Mouse (Mus musculus): ENCODE measurements around the gene Selenom. TPM values are rescaled to one million over a fixed set of nuclear protein-coding genes. Genes with fewer than 3 reads are reported as not detected.

Selenom gene
- total and polyA plus RNA-seq, 3 experiments = not detected

DNA sequence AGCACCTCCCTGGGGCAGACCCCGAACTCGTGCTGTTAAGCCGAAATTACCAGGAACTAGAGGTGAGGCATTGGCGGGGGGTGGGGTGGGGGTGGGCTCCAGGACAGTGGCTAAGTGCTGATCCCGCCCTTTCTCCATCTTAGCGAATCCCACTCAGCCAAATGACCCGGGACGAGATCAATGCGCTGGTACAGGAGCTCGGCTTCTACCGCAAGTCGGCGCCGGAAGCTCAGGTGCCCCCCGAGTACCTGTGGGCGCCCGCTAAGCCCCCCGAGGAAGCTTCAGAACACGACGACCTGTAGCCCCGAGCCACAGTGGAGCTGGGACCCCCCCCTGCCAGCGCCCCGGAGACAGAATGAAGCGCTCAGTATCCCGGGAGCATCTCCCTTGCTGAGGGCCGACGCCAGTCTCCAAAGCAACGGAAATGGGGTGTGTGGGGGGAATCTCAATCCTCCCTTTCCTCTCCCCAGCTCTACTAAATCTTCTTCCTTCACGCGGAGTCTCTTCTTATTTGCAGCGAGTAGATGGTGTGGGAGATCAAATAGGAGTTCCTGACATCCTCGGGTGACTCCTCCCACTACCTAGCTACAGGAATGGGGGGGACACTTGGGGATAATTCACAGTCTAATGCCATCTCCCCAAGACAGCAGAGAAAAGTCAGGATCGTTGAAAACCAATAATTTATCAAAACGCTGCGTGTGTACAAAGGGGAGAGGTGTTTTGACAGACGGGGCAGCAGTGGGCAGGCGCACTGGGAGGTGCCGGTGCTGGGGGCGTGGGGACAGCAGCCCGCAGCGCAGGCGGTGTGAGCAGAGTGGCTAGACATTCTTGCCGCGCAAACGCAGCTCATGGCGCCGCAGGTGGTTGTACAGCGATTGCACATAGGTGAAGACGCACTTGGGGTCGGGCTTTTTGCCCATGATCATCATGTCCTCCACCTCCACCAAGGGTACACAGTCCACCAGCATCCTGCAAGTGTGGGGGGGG is 2.7 kb downstream of the Selenom start:
- H3K9me3 ChIP-seq (replicated peaks) = no peaks in the 10 kb centered on the region
- H3K27me3 ChIP-seq (ENCODE audit: insufficient read depth, low read length) = peaks cover 6% of the 10 kb centered on the region
- ATAC-seq (ENCODE audit: extremely low read depth, insufficient number of reproducible peaks, low FRiP score, poor library complexity, severe bottlenecking) = no peak
- peaks cover 7% of the 10 kb centered on the region for H3K4me1 ChIP-seq (ENCODE audit: insufficient read depth, low read depth, low read length)
- H3K36me3 ChIP-seq (replicated peaks) = no peaks in the 10 kb centered on the region
- no peak for DNase-seq (ENCODE audit: low spot score)
- H3K4me3 ChIP-seq (ENCODE audit: low read depth, low read length) = no peak overlapping the region
- no peak for TF ChIP-seq CTCF (IDR thresholded peaks at IDR 0.05; ENCODE audit: low read depth, low read length)
- TF ChIP-seq TAL1 (conservative IDR thresholded peaks at IDR 0.05; ENCODE audit: low read depth, low read length) = no peak
- no peak for TF ChIP-seq POLR2AphosphoS5 (IDR thresholded peaks at IDR 0.05; ENCODE audit: insufficient replicate concordance, low read depth, low read length)
- TF ChIP-seq GATA1 (IDR thresholded peaks at IDR 0.05; ENCODE audit: borderline replicate concordance, low read length) = no peak
- TF ChIP-seq GATA2 (IDR thresholded peaks at IDR 0.05; ENCODE audit: borderline replicate concordance, low read depth, low read length) = no peak

DNA sequence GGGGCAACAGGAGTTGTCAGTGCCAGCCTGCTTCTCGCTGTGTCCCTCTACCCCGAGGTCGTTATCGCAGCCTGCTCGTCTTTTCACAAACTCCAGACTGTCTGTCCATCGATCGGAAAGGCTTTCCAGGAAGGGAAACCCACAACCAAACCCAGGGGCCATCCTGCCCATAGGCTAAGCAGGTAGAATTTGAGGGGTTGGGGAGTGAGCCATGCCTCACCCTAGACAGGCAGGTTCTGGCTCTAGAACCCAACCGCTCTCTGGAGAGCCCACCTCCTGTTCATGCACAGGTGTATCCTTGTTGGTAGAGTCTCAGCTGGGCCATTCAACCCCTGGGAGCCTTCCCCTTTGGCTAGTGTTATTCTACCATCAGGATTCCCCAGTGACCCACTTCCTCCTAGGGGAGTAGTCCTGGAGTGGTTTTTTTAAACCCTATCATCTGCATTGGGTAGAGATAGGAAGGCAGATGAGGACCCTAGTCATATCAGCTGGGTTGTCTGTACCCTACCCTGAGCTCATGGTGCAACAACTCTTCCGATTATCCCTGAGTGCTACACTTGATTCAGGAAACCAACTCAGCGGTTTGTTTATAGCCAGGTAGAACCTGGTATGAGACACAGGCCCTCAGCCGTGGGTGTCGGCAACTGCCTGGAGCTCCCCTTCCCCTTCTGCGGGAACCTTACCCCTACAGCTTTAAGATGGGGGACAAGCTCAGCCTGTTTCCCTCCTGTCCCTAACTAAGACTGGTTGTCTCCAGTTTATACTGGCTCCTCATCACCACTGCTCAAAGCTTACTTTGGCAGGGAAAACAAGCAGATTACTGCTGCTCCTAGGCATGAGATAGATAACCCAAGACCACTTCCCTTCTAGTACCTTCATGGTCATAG is 3.6 kb downstream of the Selenom start:
- peaks cover 7% of the 10 kb centered on the region for H3K4me1 ChIP-seq (ENCODE audit: insufficient read depth, low read depth, low read length)
- no peaks in the 10 kb centered on the region for H3K36me3 ChIP-seq (replicated peaks)
- peaks cover 6% of the 10 kb centered on the region for H3K27me3 ChIP-seq (ENCODE audit: insufficient read depth, low read length)
- H3K9me3 ChIP-seq (replicated peaks) = no peaks in the 10 kb centered on the region
- TF ChIP-seq CTCF (IDR thresholded peaks at IDR 0.05; ENCODE audit: low read depth, low read length) (no peak), POLR2AphosphoS5 (IDR thresholded peaks at IDR 0.05; ENCODE audit: insufficient replicate concordance, low read depth, low read length) (no peak), GATA2 (IDR thresholded peaks at IDR 0.05; ENCODE audit: borderline replicate concordance, low read depth, low read length) (no peak), TAL1 (conservative IDR thresholded peaks at IDR 0.05; ENCODE audit: low read depth, low read length) (no peak), GATA1 (IDR thresholded peaks at IDR 0.05; ENCODE audit: borderline replicate concordance, low read length) (no peak)
- no peak for ATAC-seq (ENCODE audit: extremely low read depth, insufficient number of reproducible peaks, low FRiP score, poor library complexity, severe bottlenecking)
- no peak for DNase-seq (ENCODE audit: low spot score)
- no peak overlapping the region for H3K4me3 ChIP-seq (ENCODE audit: low read depth, low read length)

DNA sequence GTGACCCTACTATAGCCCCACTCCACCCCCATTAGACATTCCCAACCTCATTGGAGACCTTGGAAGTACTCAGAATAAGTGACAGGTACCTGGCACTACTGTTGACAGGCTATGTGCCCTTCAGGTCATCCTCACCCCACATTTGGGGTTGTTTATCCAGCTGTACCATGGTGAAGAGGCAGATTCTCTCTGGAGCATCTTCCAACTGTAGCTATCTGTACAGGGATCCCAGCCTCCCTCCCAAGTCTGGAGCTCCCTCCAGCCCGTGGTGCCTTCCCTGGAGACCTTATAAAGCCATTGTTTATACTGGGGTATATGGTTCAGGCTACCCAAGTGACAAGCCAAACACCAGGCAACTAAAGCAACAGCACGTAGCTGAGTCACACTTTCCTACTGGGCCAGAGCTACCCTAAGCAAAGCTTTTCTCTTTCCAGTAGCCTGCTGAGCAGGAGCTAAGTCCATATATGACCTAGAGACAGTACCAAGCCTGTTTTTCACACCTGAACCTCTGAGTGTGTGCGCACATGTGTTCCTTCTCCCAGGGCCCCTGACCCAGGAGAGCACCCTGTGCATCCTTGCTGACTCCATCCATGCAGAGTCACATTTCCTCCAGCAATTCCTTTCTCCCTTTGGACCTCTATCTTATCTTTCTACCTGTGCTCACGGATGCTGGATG is 4.7 kb downstream of the Selenom start:
- Histone ChIP-seq H3K27me3 (ENCODE audit: insufficient read depth, low read length) (peaks cover 7% of the 10 kb centered on the region), H3K36me3 (replicated peaks) (no peaks in the 10 kb centered on the region), H3K4me3 (ENCODE audit: low read depth, low read length) (no peak overlapping the region), H3K4me1 (ENCODE audit: insufficient read depth, low read depth, low read length) (peaks cover 7% of the 10 kb centered on the region), H3K9me3 (replicated peaks) (no peaks in the 10 kb centered on the region)
- DNase-seq (ENCODE audit: low spot score) = no peak
- ATAC-seq (ENCODE audit: extremely low read depth, insufficient number of reproducible peaks, low FRiP score, poor library complexity, severe bottlenecking) = no peak
- TF ChIP-seq TAL1 (conservative IDR thresholded peaks at IDR 0.05; ENCODE audit: low read depth, low read length) (no peak), GATA1 (IDR thresholded peaks at IDR 0.05; ENCODE audit: borderline replicate concordance, low read length) (no peak), POLR2AphosphoS5 (IDR thresholded peaks at IDR 0.05; ENCODE audit: insufficient replicate concordance, low read depth, low read length) (no peak), CTCF (IDR thresholded peaks at IDR 0.05; ENCODE audit: low read depth, low read length) (no peak), GATA2 (IDR thresholded peaks at IDR 0.05; ENCODE audit: borderline replicate concordance, low read depth, low read length) (no peak)

DNA sequence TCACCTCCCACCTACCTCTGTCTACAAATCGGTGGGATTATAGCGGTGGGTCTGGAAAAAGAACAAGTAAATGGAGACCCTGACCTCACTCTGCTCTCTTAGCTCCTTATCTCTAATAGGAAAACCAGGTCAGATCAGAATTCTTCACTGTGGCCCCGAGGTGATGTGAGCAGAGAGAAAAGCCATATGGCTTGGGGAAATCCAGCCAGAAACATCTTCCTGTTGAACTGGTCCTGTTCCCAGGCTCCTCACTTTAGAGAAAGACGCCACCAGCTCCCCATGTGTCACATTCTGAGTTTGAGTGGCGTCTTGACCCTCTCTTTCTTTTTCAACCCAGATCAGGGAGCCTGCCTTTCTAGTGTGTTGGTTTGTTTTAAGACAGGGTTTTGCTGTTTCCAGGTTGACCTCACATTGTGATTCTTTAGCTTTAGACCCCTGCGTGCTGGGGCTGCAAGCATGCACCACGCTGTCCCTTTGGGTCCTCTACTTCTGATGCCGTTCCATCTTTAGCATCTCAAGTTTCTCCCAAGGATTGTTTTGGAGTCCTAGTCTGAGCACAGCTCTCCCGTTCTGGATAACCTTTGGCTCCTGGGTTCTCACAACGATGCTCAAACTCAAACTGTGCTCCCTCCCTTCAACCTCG is 5.4 kb downstream of the Selenom start:
- ATAC-seq (ENCODE audit: extremely low read depth, insufficient number of reproducible peaks, low FRiP score, poor library complexity, severe bottlenecking) (no peak), DNase-seq (ENCODE audit: low spot score) (no peak)
- Histone ChIP-seq H3K27me3 (ENCODE audit: insufficient read depth, low read length) (peaks cover 4% of the 10 kb centered on the region), H3K4me3 (ENCODE audit: low read depth, low read length) (no peak overlapping the region), H3K36me3 (replicated peaks) (no peaks in the 10 kb centered on the region), H3K9me3 (replicated peaks) (no peaks in the 10 kb centered on the region), H3K4me1 (ENCODE audit: insufficient read depth, low read depth, low read length) (peaks cover under 1% of the 10 kb centered on the region; the same call in 1 of the 2 replicates)
- no peak for TF ChIP-seq CTCF (IDR thresholded peaks at IDR 0.05; ENCODE audit: low read depth, low read length)
- TF ChIP-seq TAL1 (conservative IDR thresholded peaks at IDR 0.05; ENCODE audit: low read depth, low read length) = no peak
- TF ChIP-seq POLR2AphosphoS5 (IDR thresholded peaks at IDR 0.05; ENCODE audit: insufficient replicate concordance, low read depth, low read length) = no peak
- no peak for TF ChIP-seq GATA1 (IDR thresholded peaks at IDR 0.05; ENCODE audit: borderline replicate concordance, low read length)
- no peak for TF ChIP-seq GATA2 (IDR thresholded peaks at IDR 0.05; ENCODE audit: borderline replicate concordance, low read depth, low read length)

DNA sequence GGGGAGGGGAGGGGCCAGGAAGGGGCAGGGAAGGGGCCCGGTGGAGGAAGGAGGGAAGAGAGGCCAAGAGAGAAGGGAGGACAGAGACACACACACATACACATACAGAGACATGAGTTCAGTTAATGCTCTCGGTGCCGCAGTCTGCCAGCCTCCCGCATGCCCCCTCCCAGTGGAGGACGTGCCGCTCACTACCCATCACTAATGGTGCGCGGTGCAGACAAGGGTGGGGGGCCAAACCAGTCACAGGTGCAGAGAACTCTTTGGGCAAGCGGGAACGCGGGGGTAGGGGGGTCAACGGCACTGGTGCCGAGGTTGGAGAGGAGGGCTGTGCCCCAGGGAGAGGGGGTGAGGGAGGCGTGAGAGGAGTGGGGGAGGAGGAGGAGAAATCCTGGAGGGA is 6.4 kb downstream of the Selenom start:
- Histone ChIP-seq H3K36me3 (replicated peaks) (no peaks in the 10 kb centered on the region), H3K4me3 (ENCODE audit: low read depth, low read length) (no peak overlapping the region), H3K9me3 (replicated peaks) (no peaks in the 10 kb centered on the region), H3K27me3 (ENCODE audit: insufficient read depth, low read length) (peaks cover 8% of the 10 kb centered on the region), H3K4me1 (ENCODE audit: insufficient read depth, low read depth, low read length) (no peaks in the 10 kb centered on the region)
- TF ChIP-seq GATA2 (IDR thresholded peaks at IDR 0.05; ENCODE audit: borderline replicate concordance, low read depth, low read length) (no peak), POLR2AphosphoS5 (IDR thresholded peaks at IDR 0.05; ENCODE audit: insufficient replicate concordance, low read depth, low read length) (no peak), CTCF (IDR thresholded peaks at IDR 0.05; ENCODE audit: low read depth, low read length) (no peak), GATA1 (IDR thresholded peaks at IDR 0.05; ENCODE audit: borderline replicate concordance, low read length) (no peak), TAL1 (conservative IDR thresholded peaks at IDR 0.05; ENCODE audit: low read depth, low read length) (no peak)
- no peak for ATAC-seq (ENCODE audit: extremely low read depth, insufficient number of reproducible peaks, low FRiP score, poor library complexity, severe bottlenecking)
- no peak for DNase-seq (ENCODE audit: low spot score)
